Mouse (Mus musculus) intestine, postnatal 0 days (tissue): Measurements from ENCODE around the gene Zfp346. TPM values are rescaled to one million over a fixed set of nuclear protein-coding genes. Genes with fewer than 3 reads are reported as not detected.
A peak's percentile ranks its signal among the peaks of the same experiment; 100 is the strongest.

ENCODE experiments used
- ATAC-seq: fragments of 200-750 bp; cut with Nextera tagmentation; 2 replicates; pipeline ENCODE4 v1.8.0; 2017; ENCODE audit warnings: mild to moderate bottlenecking, moderate TSS enrichment, moderate library complexity
- H3K27ac ChIP-seq: fragments of 300-500 bp; sonication (generic); 2 replicates; pipeline ENCODE4 v1.5.1; 2014; ENCODE audit warnings: mild to moderate bottlenecking, low read depth, low read length, moderate library complexity
- H3K27me3 ChIP-seq: fragments of 300-500 bp; sonication (generic); replicated peaks from 2 replicates; pipeline ENCODE4 v1.6.1; 2014; ENCODE audit warnings: low read length, mixed read lengths; ENCODE audit not compliant: control insufficient read depth, insufficient read depth
- H3K36me3 ChIP-seq: fragments of 300-500 bp; sonication (generic); 2 replicates; pipeline ENCODE4 v1.6.1; 2014; ENCODE audit warnings: mild to moderate bottlenecking, moderate library complexity; ENCODE audit not compliant: control insufficient read depth, insufficient read depth
- H3K4me1 ChIP-seq: fragments of 300-500 bp; sonication (generic); replicated peaks from 2 replicates; pipeline ENCODE4 v1.6.1; 2014; ENCODE audit warnings: antibody characterized with exemption, low read length, mixed read lengths; ENCODE audit not compliant: control insufficient read depth, insufficient read depth
- H3K4me2 ChIP-seq: fragments of 300-500 bp; sonication (generic); replicated peaks from 2 replicates; pipeline ENCODE4 v1.6.1; 2014; ENCODE audit warnings: low read depth, mild to moderate bottlenecking, moderate library complexity
- H3K4me3 ChIP-seq: fragments of 300-500 bp; sonication (generic); 2 replicates; pipeline ENCODE4 v1.5.1; 2014; ENCODE audit warnings: low read depth, low read length
- H3K9ac ChIP-seq: fragments of 300-500 bp; sonication (generic); 2 replicates; pipeline ENCODE4 v1.6.1; 2014; ENCODE audit warnings: mild to moderate bottlenecking, low read depth, low read length
- H3K9me3 ChIP-seq: fragments of 300-500 bp; sonication (generic); 2 replicates; pipeline ENCODE4 v1.6.1; 2016; ENCODE audit warnings: mixed run types; ENCODE audit not compliant: control insufficient read depth
- CTCF ChIP-seq: sonication (generic); IDR thresholded peaks from 2 replicates; pipeline ENCODE4 v1.5.1; 2016; ENCODE audit warnings: low read depth, mild to moderate bottlenecking, control low read depth, antibody characterized with exemption, moderate library complexity
- WGBS: fragments of 180-500 bp; shearing (Covaris S2); extraction: QIAGEN DNeasy Blood & Tissue Kit; methylation state at CpG from one replicate; pipeline ENCODE4 v1.1.7; 2014; 5-methylcytosine and 5-hydroxymethylcytosine counted together
- polyA plus RNA-seq: library from polyadenylated mRNA; unstranded; fragments of >200 nt; fragmentation: Nextera tagmentation; extraction: Ambion mirVana; gene quantifications from 2 replicates; pipeline ENCODE4 v1.2.1, GENCODE M21; 2015

The Zfp346 gene
- polyA plus RNA-seq, 1 experiment from 2014 or later, result 5.5 TPM

DNA sequence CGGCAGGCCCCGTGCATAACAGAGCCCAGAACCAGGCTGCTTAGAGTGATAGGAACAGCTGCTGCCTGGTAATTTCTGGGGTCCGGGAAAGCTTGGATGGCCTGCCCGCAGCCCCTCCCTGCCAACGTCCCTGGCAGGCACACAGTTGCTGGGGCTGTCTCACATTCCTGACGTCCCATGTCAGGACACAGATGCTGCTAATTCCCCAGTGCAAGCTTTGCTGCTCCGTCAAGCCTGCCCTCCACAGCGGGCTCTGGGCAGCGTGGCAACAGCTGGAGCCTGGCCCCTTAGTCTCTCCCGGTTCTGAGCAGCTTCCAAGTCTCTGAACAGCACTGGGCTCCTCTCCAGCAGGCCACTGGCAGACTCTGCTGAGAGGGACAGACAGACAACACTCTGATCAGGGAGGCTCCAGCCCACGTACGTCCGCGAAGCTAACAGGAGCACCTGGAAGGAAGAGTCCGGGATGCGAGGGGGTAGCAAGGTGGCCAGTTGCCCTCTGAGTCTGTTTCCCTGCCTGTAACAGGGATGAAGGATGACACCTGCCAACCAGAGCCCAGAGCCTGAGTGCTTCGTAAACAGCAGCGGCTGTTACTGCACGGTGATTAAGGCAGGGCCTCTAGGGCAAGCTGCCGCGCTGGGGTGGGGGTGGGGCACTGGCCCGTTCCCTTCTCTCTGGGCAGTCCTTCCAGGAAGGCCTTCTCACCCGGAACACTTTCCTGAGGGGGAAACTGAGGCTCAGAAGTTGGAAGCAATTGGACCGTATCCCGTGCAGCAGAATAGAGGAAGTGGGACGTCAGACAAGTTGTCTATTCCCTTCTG lies 66.6 kb downstream of the Zfp346 start:
- peak overlapping the region; percentile 55 for H3K4me2 ChIP-seq
- 17% methylated on average over 26 of the region's 26 CpGs for WGBS
- no peaks in the 10 kb centered on the region for H3K27me3 ChIP-seq
- no peaks in the 10 kb centered on the region for H3K9me3 ChIP-seq
- H3K36me3 ChIP-seq, result no peaks in the 10 kb centered on the region
- H3K9ac ChIP-seq, result no peak overlapping the region
- H3K27ac ChIP-seq, result no peak overlapping the region; the same call in 1 of the 2 replicates
- no peaks in the 10 kb centered on the region for H3K4me1 ChIP-seq
- ATAC-seq, result peak; percentile 45
- H3K4me3 ChIP-seq, result peak overlapping the region; percentile 15; the same call in 1 of the 2 replicates
- no peak for TF ChIP-seq CTCF

DNA sequence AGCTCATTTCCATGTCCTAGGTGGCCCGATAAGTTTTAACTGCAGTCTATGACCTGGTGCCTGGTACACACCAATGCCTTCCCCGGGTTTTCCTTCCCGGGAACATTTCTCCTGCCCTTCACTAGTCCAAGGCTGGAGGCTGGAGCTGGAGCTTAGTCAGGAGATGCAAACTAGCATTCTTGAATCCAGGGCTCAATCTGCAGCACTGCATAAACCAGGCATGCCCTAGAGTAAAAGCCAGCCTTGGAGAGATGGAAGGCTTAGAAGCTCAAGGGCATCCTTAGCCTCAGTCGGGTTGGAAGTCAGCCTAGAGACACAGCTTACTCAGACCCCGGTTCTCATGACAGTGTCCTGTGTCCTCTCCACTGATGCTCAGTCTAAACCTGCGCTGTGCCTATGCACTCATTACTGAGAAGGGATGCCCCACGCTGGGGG lies 67.2 kb downstream of the Zfp346 start:
- H3K27ac ChIP-seq, result no peak overlapping the region

DNA sequence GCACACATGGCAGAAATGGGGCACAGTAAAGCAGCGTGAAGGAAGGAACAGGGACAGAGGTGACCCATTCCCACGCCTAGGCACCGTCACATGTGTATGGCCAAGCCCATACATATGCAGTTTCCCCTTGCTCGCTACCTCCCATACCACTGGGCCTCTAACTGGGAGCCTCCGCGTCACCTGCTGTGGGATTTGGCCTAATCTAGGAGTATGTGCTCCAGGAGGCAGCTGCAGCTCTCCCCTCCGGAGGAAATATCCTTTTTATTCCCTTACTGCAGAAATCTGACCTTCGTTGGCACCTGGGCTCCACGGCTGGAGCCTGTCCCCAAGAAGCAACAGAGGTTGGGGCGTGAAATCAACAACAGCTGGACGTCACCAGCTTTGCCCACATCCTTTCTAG lies 69.2 kb downstream of the Zfp346 start:
- no peak for TF ChIP-seq CTCF
- H3K9ac ChIP-seq, result no peak overlapping the region
- ATAC-seq, result no peak
- WGBS, result 80% methylated on average over 11 of the region's 11 CpGs
- no peaks in the 10 kb centered on the region for H3K4me1 ChIP-seq
- H3K4me2 ChIP-seq, result no peak overlapping the region
- no peaks in the 10 kb centered on the region for H3K36me3 ChIP-seq
- no peak overlapping the region for H3K27ac ChIP-seq
- H3K4me3 ChIP-seq, result no peak overlapping the region
- no peaks in the 10 kb centered on the region for H3K9me3 ChIP-seq
- H3K27me3 ChIP-seq, result no peaks in the 10 kb centered on the region

More for the DNA sequence above, 67.2 kb downstream of the Zfp346 start:
- H3K27me3 ChIP-seq, result no peaks in the 10 kb centered on the region
- TF ChIP-seq CTCF, result no peak
- no peak for ATAC-seq
- 0 out of 2 replicates have a peak overlapping the region, but pooled peaks have one; percentile 15 for H3K4me3 ChIP-seq
- H3K4me2 ChIP-seq, result peak overlapping the region; percentile 55
- H3K36me3 ChIP-seq, result no peaks in the 10 kb centered on the region
- WGBS, result 49% methylated on average over 7 of the region's 7 CpGs
- no peak overlapping the region for H3K9ac ChIP-seq
- no peaks in the 10 kb centered on the region for H3K9me3 ChIP-seq
- H3K4me1 ChIP-seq, result no peaks in the 10 kb centered on the region

DNA sequence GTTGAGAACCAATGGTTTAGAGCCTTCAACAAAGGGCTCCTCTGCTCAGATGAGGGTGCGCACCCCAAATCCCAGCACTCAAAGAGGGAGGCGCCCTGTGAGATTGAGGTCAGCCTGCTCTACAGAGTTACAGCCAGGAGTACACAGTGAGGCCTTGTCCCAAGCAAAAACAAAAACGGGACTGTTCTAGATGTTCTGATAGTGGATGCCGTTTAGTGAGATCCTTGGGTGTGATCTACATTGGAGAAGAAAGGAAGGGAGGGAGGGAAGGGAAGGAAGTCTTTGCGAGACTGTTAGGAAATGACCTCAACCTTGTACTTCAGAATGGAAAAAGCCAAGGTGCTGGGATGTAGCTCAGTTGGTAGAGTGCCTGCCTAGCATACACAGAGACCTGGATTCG lies 71.2 kb downstream of the Zfp346 start:
- no peak overlapping the region for H3K9ac ChIP-seq
- H3K4me3 ChIP-seq, result no peak overlapping the region
- no peak overlapping the region for H3K27ac ChIP-seq
- H3K36me3 ChIP-seq, result no peaks in the 10 kb centered on the region
- no peak overlapping the region for H3K4me2 ChIP-seq
- 82% methylated on average over 6 of the region's 6 CpGs for WGBS
- no peak for TF ChIP-seq CTCF
- no peaks in the 10 kb centered on the region for H3K4me1 ChIP-seq
- H3K27me3 ChIP-seq, result no peaks in the 10 kb centered on the region
- no peaks in the 10 kb centered on the region for H3K9me3 ChIP-seq
- no peak for ATAC-seq

DNA sequence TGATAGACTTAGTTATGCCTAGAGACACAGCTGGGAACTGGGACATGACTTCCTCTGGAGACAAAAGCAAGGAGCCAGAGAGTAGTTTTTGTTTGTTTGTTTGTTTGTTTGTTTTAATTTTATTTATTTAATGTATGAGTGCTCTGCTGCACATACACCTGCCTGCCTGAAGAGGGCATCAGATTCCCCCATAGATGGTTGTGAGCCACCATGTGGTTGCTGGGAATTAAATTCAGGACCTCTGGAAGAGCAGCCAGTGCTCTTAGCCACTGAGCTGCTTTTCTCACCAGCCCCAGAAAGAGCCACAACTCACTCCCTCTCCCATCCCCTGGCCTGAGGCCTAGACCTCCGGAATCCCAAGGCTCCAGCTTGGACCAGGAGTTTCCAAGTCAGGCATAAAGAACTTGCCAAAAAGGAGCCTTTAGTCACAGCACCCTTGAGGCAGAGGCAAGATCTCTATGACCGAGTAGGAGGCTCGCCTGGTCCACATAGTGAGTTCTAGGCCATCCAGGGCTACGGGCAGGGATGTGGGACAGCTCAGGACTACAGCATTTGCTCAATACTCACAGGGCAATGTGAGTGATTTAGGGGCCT lies 72.9 kb downstream of the Zfp346 start:
- 68% methylated on average over 4 of the region's 4 CpGs for WGBS
- ATAC-seq, result no peak
- peak; percentile 64 for TF ChIP-seq CTCF
- no peak overlapping the region for H3K4me2 ChIP-seq
- H3K9me3 ChIP-seq, result no peaks in the 10 kb centered on the region
- H3K4me1 ChIP-seq, result no peaks in the 10 kb centered on the region
- no peak overlapping the region for H3K27ac ChIP-seq
- no peak overlapping the region for H3K4me3 ChIP-seq
- H3K9ac ChIP-seq, result no peak overlapping the region
- H3K36me3 ChIP-seq, result no peaks in the 10 kb centered on the region
- H3K27me3 ChIP-seq, result no peaks in the 10 kb centered on the region

DNA sequence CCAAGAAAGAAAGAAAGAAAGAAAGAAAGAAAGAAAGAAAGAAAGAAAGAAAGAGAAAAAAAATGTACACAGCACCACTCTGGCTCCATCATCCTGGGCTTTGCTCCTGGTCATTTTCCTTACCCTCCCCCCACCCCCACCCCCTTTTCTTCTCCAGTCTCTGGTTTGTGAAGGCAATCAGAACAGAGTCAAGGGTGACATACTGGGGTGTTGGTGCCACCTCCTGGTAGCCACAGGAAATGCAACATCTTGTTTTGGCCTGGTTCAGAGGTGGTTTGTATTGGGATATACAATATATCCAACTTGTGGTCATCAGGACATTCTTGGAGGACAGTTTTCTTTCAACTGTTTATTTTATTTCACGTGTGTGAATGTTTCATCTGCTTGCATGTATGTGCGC lies 73.4 kb downstream of the Zfp346 start:
- no peak for ATAC-seq
- Histone ChIP-seq H3K27ac (no peak overlapping the region), H3K4me2 (no peak overlapping the region), H3K9me3 (no peaks in the 10 kb centered on the region), H3K27me3 (no peaks in the 10 kb centered on the region), H3K36me3 (no peaks in the 10 kb centered on the region), H3K9ac (no peak overlapping the region), H3K4me1 (no peaks in the 10 kb centered on the region), H3K4me3 (no peak overlapping the region)
- TF ChIP-seq CTCF, result peak; percentile 91
- WGBS, result 34% methylated on average over 2 of the region's 2 CpGs
